Mouse (Mus musculus) regulatory T cell (primary cell): ENCODE measurements at regions not wholly inside any gene's neighbourhood (a gene's known extent, or its start where the extent isn't known, plus 50 kb on each side); places are given as distances from the start of the nearest gene placed in this dataset.

Experiments
- in situ Hi-C: fragments of 300-600 bp; cut with MboI, MseI; formaldehyde crosslinking; loops from one replicate; pipeline ENCODE4 v1.15.1; 2025; ENCODE audit warnings: high pct_unique_total_duplicates

GRCm38 (mm10) chr11:114176671-114177212, 109.9 kb upstream of the Sdk2 start:
- in situ Hi-C loops: no loop called here

GRCm38 (mm10) chr11:114175437-114176131, 108.7 kb upstream of the Sdk2 start:
- in situ Hi-C loops: no loop called here

DNA sequence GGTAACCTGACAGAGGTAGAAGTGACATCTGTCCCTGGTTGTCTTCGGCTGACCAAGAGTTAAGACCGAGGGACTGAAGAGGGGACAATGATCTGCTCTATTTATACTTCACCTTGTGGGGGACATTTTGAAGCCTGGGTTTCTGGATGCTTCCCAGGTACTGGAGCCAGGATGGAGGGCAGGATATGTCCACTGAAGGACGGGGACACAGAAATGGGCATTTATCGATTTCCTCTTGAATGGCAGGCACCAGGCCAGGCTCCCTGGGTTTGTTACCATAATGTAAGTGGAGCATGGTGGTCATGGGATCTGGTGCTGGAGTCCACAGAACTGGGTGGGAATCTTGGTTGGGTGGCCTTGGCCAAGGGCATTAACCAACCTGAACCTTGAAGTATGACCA, 108.0 kb upstream of the Sdk2 start:
- in situ Hi-C loops: no loop called here

- in situ Hi-C loops: no loop called here
Measured at GRCm38 (mm10) chr11:114168231-114168661, 101.4 kb upstream of the Sdk2 start.

GRCm38 (mm10) chr11:114165656-114166362, 99.0 kb upstream of the Sdk2 start:
- in situ Hi-C loops: no loop called here

GRCm38 (mm10) chr11:114152716-114153115, 85.9 kb upstream of the Sdk2 start:
- in situ Hi-C loops: no loop called here

DNA sequence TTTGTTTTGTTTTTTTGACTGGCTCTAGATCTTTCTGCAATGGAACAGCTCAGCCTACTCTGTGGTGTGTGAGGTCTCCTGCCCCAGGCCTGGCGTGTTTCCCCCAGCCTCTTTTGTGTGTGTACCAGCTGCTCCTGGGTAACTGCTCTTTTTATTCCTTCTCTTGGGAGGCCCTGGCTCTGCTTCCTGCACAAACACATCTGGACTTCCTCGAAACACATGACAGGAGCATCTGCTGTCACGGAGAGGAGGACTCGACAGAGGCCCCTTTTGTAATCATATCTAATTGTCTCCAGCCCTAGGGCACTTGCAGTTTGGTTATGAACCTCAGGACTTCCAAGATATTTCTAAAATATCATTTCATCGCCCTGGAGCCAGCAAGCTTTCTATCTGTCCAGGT, 79.5 kb upstream of the Sdk2 start:
- in situ Hi-C loops: no loop called here

DNA sequence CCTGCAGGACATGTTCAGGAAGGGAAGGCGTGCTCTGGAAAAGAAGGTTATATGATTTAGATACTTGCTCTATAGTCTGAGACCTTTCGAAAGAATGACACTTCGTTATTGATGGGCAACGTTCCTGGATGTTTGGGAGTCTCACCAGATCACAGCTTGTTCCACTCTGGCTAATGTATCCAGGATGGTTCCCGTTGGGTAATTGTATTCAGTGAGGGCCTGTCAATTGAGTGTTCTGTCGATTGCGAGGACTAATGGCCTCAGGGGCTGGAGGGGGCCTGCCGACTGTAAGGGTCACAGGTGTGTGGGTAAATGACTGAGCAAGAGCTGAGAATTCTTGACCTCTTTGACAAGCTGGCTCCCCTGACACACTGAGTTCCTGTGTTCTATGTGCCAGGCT, 62.4 kb upstream of the Sdk2 start:
- in situ Hi-C loops: no loop called here

DNA sequence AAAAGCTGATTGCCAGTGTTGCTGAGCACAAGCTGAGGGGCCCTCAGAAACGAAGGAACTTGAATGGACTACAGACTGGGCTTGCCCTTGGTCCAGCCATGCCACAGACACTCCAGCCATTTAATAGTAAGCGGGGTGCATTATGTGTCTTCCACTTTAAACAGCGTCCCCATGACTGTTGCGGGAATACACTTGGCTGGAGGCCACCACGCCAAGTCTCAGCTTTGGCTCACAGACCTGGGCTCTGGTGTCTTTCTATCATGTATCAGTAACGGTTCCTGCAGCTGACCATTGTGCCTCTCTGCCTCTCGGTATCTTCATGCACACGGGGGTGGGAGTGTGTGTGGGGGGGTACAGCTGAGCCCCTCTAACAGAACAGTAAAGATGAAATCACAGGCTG, 62.0 kb upstream of the Sdk2 start:
- in situ Hi-C loops: no loop called here

GRCm38 (mm10) chr11:114127426-114127825, 60.6 kb upstream of the Sdk2 start:
- in situ Hi-C loops: no loop called here

GRCm38 (mm10) chr11:114122175-114122574, 55.3 kb upstream of the Sdk2 start:
- in situ Hi-C loops: no loop called here

DNA sequence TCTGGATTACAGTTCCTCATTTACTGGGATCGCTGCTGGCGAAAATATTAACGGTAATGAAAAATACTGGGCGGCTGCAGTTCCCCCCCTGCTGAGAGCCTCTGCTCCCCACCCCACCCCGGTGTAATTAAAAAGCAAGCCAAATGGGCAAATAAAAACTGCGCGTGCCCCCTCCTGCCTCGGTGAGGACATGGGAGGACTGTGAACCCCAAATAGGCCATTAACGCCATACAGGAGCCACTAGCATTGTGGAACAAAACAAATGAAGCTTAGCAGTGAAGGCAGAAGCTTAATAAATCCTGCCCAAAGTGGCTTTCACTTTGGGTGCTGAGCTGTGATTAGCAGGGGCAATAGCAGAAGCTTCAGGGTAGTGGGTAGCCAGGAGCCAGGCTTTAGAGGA, 52.3 kb upstream of the Sdk2 start:
- in situ Hi-C loops: no loop called here
